Mouse (Mus musculus): ENCODE results near the gene Rangap1. TPM values are rescaled to one million over a fixed set of nuclear protein-coding genes. Genes with fewer than 3 reads are reported as not detected.
A peak's percentile ranks its signal among the peaks of the same experiment; 100 is the strongest.

Rangap1 gene
- polyA plus RNA-seq, 1 experiment from 2014 or later, result 66.4 TPM

- Histone ChIP-seq H3K4me2 (no peak overlapping the region), H3K4me3 (no peak overlapping the region), H3K27ac (no peak overlapping the region), H3K27me3 (no peaks in the 10 kb centered on the region), H3K9me3 (replicated peaks) (no peaks in the 10 kb centered on the region), H3K9ac (no peak overlapping the region), H3K4me1 (replicated peaks) (peaks cover 2% of the 10 kb centered on the region; the same call in 1 of the 2 replicates), H3K36me3 (no peaks in the 10 kb centered on the region)
- no peak for ATAC-seq (replicated peaks; ENCODE audit: insufficient number of reproducible peaks, insufficient read depth, low FRiP score, low read depth)
- 57% methylated on average over 3 of the region's 3 CpGs for WGBS
These were observed 6.0 kb downstream of the Rangap1 start for GRCm38 (mm10) chr15:81739296-81739695.

GRCm38 (mm10) chr15:81735075-81735474 is 10.3 kb downstream of the Rangap1 start:
- 52% methylated on average over 3 of the region's 3 CpGs for WGBS
- H3K36me3 ChIP-seq, result no peaks in the 10 kb centered on the region
- H3K9ac ChIP-seq, result no peak overlapping the region
- no peaks in the 10 kb centered on the region for H3K27me3 ChIP-seq
- ATAC-seq (replicated peaks; ENCODE audit: insufficient number of reproducible peaks, insufficient read depth, low FRiP score, low read depth), result no peak
- 0 out of 2 replicates have a peak, but pooled peaks cover 4% of the 10 kb centered on the region for H3K4me1 ChIP-seq (replicated peaks)
- no peak overlapping the region for H3K4me2 ChIP-seq
- no peaks in the 10 kb centered on the region for H3K9me3 ChIP-seq (replicated peaks)
- no peak overlapping the region for H3K4me3 ChIP-seq
- no peak overlapping the region for H3K27ac ChIP-seq

GRCm38 (mm10) chr15:81729792-81730635 is 15.3 kb downstream of the Rangap1 start:
- WGBS, result 4% methylated on average over 41 of the region's 41 CpGs
- Histone ChIP-seq H3K36me3 (peaks cover 4% of the 10 kb centered on the region; the same call in 1 of the 2 replicates), H3K4me3 (peak overlapping the region; percentile 96), H3K27ac (peak overlapping the region; percentile 71), H3K4me2 (peak overlapping the region; percentile 95), H3K9ac (peak overlapping the region; percentile 86), H3K9me3 (replicated peaks) (no peaks in the 10 kb centered on the region), H3K4me1 (replicated peaks) (peaks cover 18% of the 10 kb centered on the region), H3K27me3 (no peaks in the 10 kb centered on the region)
- ATAC-seq (replicated peaks; ENCODE audit: insufficient number of reproducible peaks, insufficient read depth, low FRiP score, low read depth), result peak; percentile 99

GRCm38 (mm10) chr15:81729241-81729791 is 16.0 kb downstream of the Rangap1 start:
- WGBS, result under 1% methylated on average over 49 of the region's 49 CpGs
- ATAC-seq (replicated peaks; ENCODE audit: insufficient number of reproducible peaks, insufficient read depth, low FRiP score, low read depth), result peak; percentile 25
- Histone ChIP-seq H3K9ac (peak overlapping the region; percentile 86), H3K27me3 (no peaks in the 10 kb centered on the region), H3K4me1 (replicated peaks) (peaks cover 18% of the 10 kb centered on the region), H3K4me2 (peak overlapping the region; percentile 95), H3K9me3 (replicated peaks) (no peaks in the 10 kb centered on the region), H3K36me3 (peaks cover 4% of the 10 kb centered on the region; the same call in 1 of the 2 replicates), H3K27ac (peak overlapping the region; percentile 71), H3K4me3 (peak overlapping the region; percentile 96)

GRCm38 (mm10) chr15:81725965-81726364 is 19.4 kb downstream of the Rangap1 start:
- Histone ChIP-seq H3K27me3 (no peaks in the 10 kb centered on the region), H3K36me3 (peaks cover 32% of the 10 kb centered on the region), H3K27ac (no peak overlapping the region), H3K4me3 (no peak overlapping the region), H3K9me3 (replicated peaks) (no peaks in the 10 kb centered on the region), H3K4me2 (no peak overlapping the region), H3K9ac (no peak overlapping the region), H3K4me1 (replicated peaks) (peaks cover 18% of the 10 kb centered on the region)
- 96% methylated on average over 8 of the region's 8 CpGs for WGBS
- ATAC-seq (replicated peaks; ENCODE audit: insufficient number of reproducible peaks, insufficient read depth, low FRiP score, low read depth), result no peak

- Histone ChIP-seq H3K9ac (no peak overlapping the region), H3K9me3 (replicated peaks) (no peaks in the 10 kb centered on the region), H3K27ac (no peak overlapping the region), H3K4me1 (replicated peaks) (peaks cover 12% of the 10 kb centered on the region), H3K4me2 (no peak overlapping the region), H3K27me3 (no peaks in the 10 kb centered on the region), H3K4me3 (no peak overlapping the region), H3K36me3 (peaks cover 55% of the 10 kb centered on the region)
- 89% methylated on average over 11 of the region's 11 CpGs for WGBS
- no peak for ATAC-seq (replicated peaks; ENCODE audit: insufficient number of reproducible peaks, insufficient read depth, low FRiP score, low read depth)
These were observed 21.7 kb downstream of the Rangap1 start for GRCm38 (mm10) chr15:81723653-81724052.

- H3K27me3 ChIP-seq, result no peaks in the 10 kb centered on the region
- no peak overlapping the region for H3K27ac ChIP-seq
- 94% methylated on average over 5 of the region's 5 CpGs for WGBS
- H3K9ac ChIP-seq, result no peak overlapping the region
- H3K4me1 ChIP-seq (replicated peaks), result no peaks in the 10 kb centered on the region
- H3K36me3 ChIP-seq, result peaks cover 68% of the 10 kb centered on the region
- no peak overlapping the region for H3K4me3 ChIP-seq
- no peak for ATAC-seq (replicated peaks; ENCODE audit: insufficient number of reproducible peaks, insufficient read depth, low FRiP score, low read depth)
- H3K4me2 ChIP-seq, result no peak overlapping the region
- H3K9me3 ChIP-seq (replicated peaks), result no peaks in the 10 kb centered on the region
These were observed 23.0 kb downstream of the Rangap1 start for GRCm38 (mm10) chr15:81722361-81722760.

- ATAC-seq (replicated peaks; ENCODE audit: insufficient number of reproducible peaks, insufficient read depth, low FRiP score, low read depth), result no peak
- H3K9me3 ChIP-seq (replicated peaks), result no peaks in the 10 kb centered on the region
- H3K27ac ChIP-seq, result no peak overlapping the region
- H3K9ac ChIP-seq, result no peak overlapping the region
- H3K36me3 ChIP-seq, result peaks cover 89% of the 10 kb centered on the region
- no peaks in the 10 kb centered on the region for H3K27me3 ChIP-seq
- H3K4me3 ChIP-seq, result no peak overlapping the region
- 94% methylated on average over 6 of the region's 6 CpGs for WGBS
- H3K4me2 ChIP-seq, result no peak overlapping the region
- no peaks in the 10 kb centered on the region for H3K4me1 ChIP-seq (replicated peaks)
These were observed 26.2 kb downstream of the Rangap1 start for GRCm38 (mm10) chr15:81719139-81719531.

- Histone ChIP-seq H3K36me3 (peaks cover 85% of the 10 kb centered on the region), H3K27me3 (no peaks in the 10 kb centered on the region), H3K27ac (no peak overlapping the region), H3K4me1 (replicated peaks) (no peaks in the 10 kb centered on the region), H3K4me3 (no peak overlapping the region), H3K9ac (no peak overlapping the region), H3K4me2 (no peak overlapping the region), H3K9me3 (replicated peaks) (no peaks in the 10 kb centered on the region)
- WGBS, result 92% methylated on average over 9 of the region's 9 CpGs
- ATAC-seq (replicated peaks; ENCODE audit: insufficient number of reproducible peaks, insufficient read depth, low FRiP score, low read depth), result no peak
These were observed 26.8 kb downstream of the Rangap1 start for GRCm38 (mm10) chr15:81718336-81719138.

- no peaks in the 10 kb centered on the region for H3K4me1 ChIP-seq (replicated peaks)
- H3K9ac ChIP-seq, result no peak overlapping the region
- H3K9me3 ChIP-seq (replicated peaks), result no peaks in the 10 kb centered on the region
- H3K4me3 ChIP-seq, result no peak overlapping the region
- H3K36me3 ChIP-seq, result peaks cover 79% of the 10 kb centered on the region
- WGBS, result 76% methylated on average over 6 of the region's 6 CpGs
- ATAC-seq (replicated peaks; ENCODE audit: insufficient number of reproducible peaks, insufficient read depth, low FRiP score, low read depth), result no peak
- no peak overlapping the region for H3K27ac ChIP-seq
- H3K4me2 ChIP-seq, result no peak overlapping the region
- no peaks in the 10 kb centered on the region for H3K27me3 ChIP-seq
These were observed 31.6 kb downstream of the Rangap1 start for GRCm38 (mm10) chr15:81713742-81714141.

GRCm38 (mm10) chr15:81710801-81711200 is 34.5 kb downstream of the Rangap1 start:
- Histone ChIP-seq H3K27ac (no peak overlapping the region), H3K4me2 (no peak overlapping the region), H3K27me3 (no peaks in the 10 kb centered on the region), H3K4me1 (replicated peaks) (no peaks in the 10 kb centered on the region), H3K36me3 (peaks cover 75% of the 10 kb centered on the region), H3K9me3 (replicated peaks) (no peaks in the 10 kb centered on the region), H3K4me3 (no peak overlapping the region), H3K9ac (no peak overlapping the region)
- 77% methylated on average over 4 of the region's 4 CpGs for WGBS
- no peak for ATAC-seq (replicated peaks; ENCODE audit: insufficient number of reproducible peaks, insufficient read depth, low FRiP score, low read depth)
